Mouse (Mus musculus) bone marrow macrophage, adult 2 months (primary cell): ENCODE results near the gene Dhx32.

Source experiments
- CTCF ChIP-seq: IDR thresholded peaks from 2 replicates; pipeline ENCODE4 v1.5.1; 2012; ENCODE audit warnings: low read depth, mild to moderate bottlenecking, low read length, moderate library complexity
- POLR2A ChIP-seq: IDR thresholded peaks from 2 replicates; pipeline ENCODE4 v1.6.1; 2012; ENCODE audit warnings: mild to moderate bottlenecking, low read depth, low read length, borderline replicate concordance

DNA sequence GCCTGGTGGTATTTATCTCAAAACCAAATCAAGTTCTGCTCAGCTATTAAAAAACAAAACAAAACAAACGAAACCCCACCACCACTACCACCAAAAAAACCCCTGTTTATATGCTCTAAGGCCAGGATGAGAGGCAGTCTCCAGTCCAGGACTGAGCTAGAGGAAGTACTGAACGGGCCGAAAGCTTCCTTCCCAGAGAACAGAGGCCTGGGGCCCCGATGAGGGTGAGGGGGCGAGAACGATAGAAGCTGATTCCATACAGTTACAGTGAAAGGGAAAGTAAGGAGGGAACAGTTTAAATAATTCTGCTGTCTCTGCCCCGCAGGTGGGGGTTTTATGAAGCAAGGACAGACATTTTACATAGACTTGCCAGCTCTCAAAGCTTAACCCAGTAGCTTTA is 47.1 kb upstream of the Dhx32 start:
- TF ChIP-seq CTCF (no peak), POLR2A (no peak)
